Comparison of ENCODE assay signal across 26 mouse cellular contexts in the genomic region with DNA sequence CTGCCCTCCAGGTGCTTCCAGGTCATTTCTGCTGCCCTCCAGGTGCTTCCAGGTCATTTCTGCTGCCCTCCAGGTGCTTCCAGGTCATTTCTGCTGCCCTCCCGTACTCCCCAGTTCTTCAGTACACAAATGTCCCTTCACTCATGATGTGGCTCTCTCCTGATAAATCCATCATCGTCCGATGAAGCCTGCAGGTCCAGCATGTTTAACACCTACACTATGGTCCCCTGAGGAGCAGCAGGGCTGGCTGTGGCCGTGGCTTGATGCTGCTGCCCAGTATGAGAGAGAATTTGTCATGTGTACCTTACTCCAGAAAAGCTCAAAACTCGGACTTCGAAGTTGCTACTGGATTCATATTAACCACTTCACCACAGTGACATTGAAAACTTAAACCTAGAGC. TPM values are rescaled to one million over a fixed set of nuclear protein-coding genes. Genes with fewer than 3 reads are reported as not detected.
"Had no signal": no experiment of that assay in that cellular context is flagged by ENCODE, and none has a peak within 500 bp of the region (broad histone marks: within the 10 kb centered on the region; RNA-seq: fewer than 3 reads in every experiment).

No protein-coding gene starts in this region.

- H3K9ac ChIP-seq: forebrain, postnatal 0 days; heart, embryonic 13.5 days; heart, embryonic 15.5 days; hindbrain, embryonic 13.5 days; hindbrain, embryonic 15.5 days; kidney, embryonic 15.5 days; limb, embryonic 13.5 days; limb, embryonic 15.5 days; liver, embryonic 13.5 days had no signal

- H3K4me3 ChIP-seq: heart, embryonic 13.5 days; heart, embryonic 15.5 days; hindbrain, embryonic 13.5 days; hindbrain, embryonic 15.5 days; kidney, embryonic 15.5 days; limb, embryonic 13.5 days; limb, embryonic 15.5 days; liver, embryonic 13.5 days had no signal

- H3K36me3 ChIP-seq: heart, embryonic 13.5 days; heart, embryonic 15.5 days; hindbrain, embryonic 13.5 days; hindbrain, embryonic 15.5 days; kidney, embryonic 15.5 days; limb, embryonic 13.5 days; limb, embryonic 15.5 days; liver, embryonic 13.5 days had no signal

- H3K4me1 ChIP-seq: hindbrain, embryonic 13.5 days; hindbrain, embryonic 15.5 days; kidney, embryonic 15.5 days; limb, embryonic 13.5 days; limb, embryonic 15.5 days had no signal

- H3K27ac ChIP-seq: heart, embryonic 13.5 days; heart, embryonic 15.5 days; hindbrain, embryonic 13.5 days; hindbrain, embryonic 15.5 days; hindbrain, postnatal 0 days; kidney, embryonic 15.5 days; kidney, postnatal 0 days; limb, embryonic 13.5 days; limb, embryonic 15.5 days; liver, embryonic 13.5 days had no signal

- H3K9me3 ChIP-seq: heart, embryonic 13.5 days; heart, embryonic 15.5 days; hindbrain, embryonic 13.5 days; hindbrain, embryonic 15.5 days; kidney, embryonic 15.5 days; limb, embryonic 13.5 days; limb, embryonic 15.5 days; liver, embryonic 13.5 days had no signal

- DNase-seq: forebrain, postnatal 0 days; gastrocnemius, postnatal 14 days; gastrocnemius, postnatal 36 days; heart, adult 18-20 months; heart, postnatal 36 days; kidney, adult 11 months; kidney, adult 2 months; kidney, adult 9 months; kidney, postnatal 14 days; kidney, postnatal 36 days; layer of hippocampus, adult 9-11 months; layer of hippocampus, postnatal 36 days; left cerebral cortex, postnatal 4 days; liver, embryonic 13.5 days had no signal

- H3K4me2 ChIP-seq: heart, embryonic 11.5 days; heart, embryonic 13.5 days; heart, embryonic 15.5 days; hindbrain, embryonic 13.5 days; hindbrain, embryonic 15.5 days; kidney, embryonic 15.5 days; limb, embryonic 13.5 days; limb, embryonic 15.5 days; liver, embryonic 13.5 days had no signal

- ATAC-seq: forebrain, postnatal 0 days; hindbrain, postnatal 0 days; intestine, embryonic 16.5 days had no signal

- H3K27me3 ChIP-seq: heart, embryonic 15.5 days; hindbrain, embryonic 13.5 days; hindbrain, embryonic 15.5 days; limb, embryonic 13.5 days; limb, embryonic 15.5 days; liver, embryonic 13.5 days had no signal

RNA-seq across cellular contexts. Expression of a gene that starts 43.0 kb away (rescaled TPM):
- total RNA-seq: layer of hippocampus, adult 18-20 months had no signal
